Mouse (Mus musculus) frontal cortex, adult 2 months (tissue): ENCODE data around the gene Armh3. TPM values are rescaled to one million over a fixed set of nuclear protein-coding genes. Genes with fewer than 3 reads are reported as not detected.

Experiments used
- DNase-seq, 2 experiments: peaks; one replicate each; pipeline ENCODE4 v3.0.0; 2022; ENCODE audit warnings: low spot score in 1 of 2; ENCODE audit errors: extremely low spot score in 1 of 2
- polyA plus RNA-seq: library from polyadenylated mRNA; depleted of rRNA; stranded (reverse); fragments of >200 nt; gene quantifications from 2 replicates; pipeline ENCODE4 v1.2.3, GENCODE M21; 2012

The Armh3 gene
- polyA plus RNA-seq, 1 experiment, result 16.2 TPM

- no peak for DNase-seq
Observed at GRCm38 (mm10) chr19:45916026-45916425, 82.3 kb downstream of the Armh3 start.

GRCm38 (mm10) chr19:45913036-45913435 is 85.3 kb downstream of the Armh3 start:
- DNase-seq, result no peak

GRCm38 (mm10) chr19:45912376-45912775 is 85.9 kb downstream of the Armh3 start:
- no peak for DNase-seq

GRCm38 (mm10) chr19:45911236-45912025 is 86.9 kb downstream of the Armh3 start:
- DNase-seq, result no peak

GRCm38 (mm10) chr19:45908246-45908645 is 90.0 kb downstream of the Armh3 start:
- no peak for DNase-seq

GRCm38 (mm10) chr19:45907416-45907815 is 90.9 kb downstream of the Armh3 start:
- DNase-seq, result no peak

GRCm38 (mm10) chr19:45903861-45904260 is 94.4 kb downstream of the Armh3 start:
- DNase-seq, result no peak

GRCm38 (mm10) chr19:45902390-45903035 is 95.8 kb downstream of the Armh3 start:
- no peak for DNase-seq

- no peak for DNase-seq
Observed at GRCm38 (mm10) chr19:45900836-45901235, 97.5 kb downstream of the Armh3 start.

GRCm38 (mm10) chr19:45895726-45896125 is 102.6 kb downstream of the Armh3 start:
- DNase-seq, result no peak

GRCm38 (mm10) chr19:45882056-45882455 is 116.2 kb downstream of the Armh3 start:
- DNase-seq, result no peak

- DNase-seq, result no peak
Observed at GRCm38 (mm10) chr19:45873320-45873719, 125.0 kb downstream of the Armh3 start.

GRCm38 (mm10) chr19:45855284-45855920 is 142.9 kb downstream of the Armh3 start:
- DNase-seq, result no peak

- DNase-seq, result no peak
Observed at GRCm38 (mm10) chr19:45854521-45854920, 143.8 kb downstream of the Armh3 start.

GRCm38 (mm10) chr19:45847733-45848093 is 150.6 kb downstream of the Armh3 start:
- no peak for DNase-seq

GRCm38 (mm10) chr19:45847016-45847732 is 151.1 kb downstream of the Armh3 start:
- DNase-seq, result peak in 1 of 2 experiments; percentile 61

- no peak for DNase-seq
Observed at GRCm38 (mm10) chr19:45844209-45844608, 154.1 kb downstream of the Armh3 start.

- no peak for DNase-seq
Observed at GRCm38 (mm10) chr19:45843424-45843823, 154.9 kb downstream of the Armh3 start.

GRCm38 (mm10) chr19:45837050-45837994 is 161.0 kb downstream of the Armh3 start:
- no peak for DNase-seq

GRCm38 (mm10) chr19:45835490-45835889 is 162.8 kb downstream of the Armh3 start:
- DNase-seq, result no peak
